ENCODE assay signal across 8 mouse cellular contexts in genomic region chr5:16469644-16470275, GRCm38 (mm10).
DNase-seq lines count a peak whose midpoint lies in the region; ATAC-seq lines count a peak whose summit lies in the region.

No protein-coding gene starts in this region.

- H3K4me1 ChIP-seq in intestine, embryonic 16.5 days (ENCODE audit: control insufficient read depth, insufficient read depth, low read length) = peaks cover 5% of the 10 kb centered on the region
- peaks cover 21% of the 10 kb centered on the region for H3K4me1 ChIP-seq in liver, embryonic 11.5 days (replicated peaks; ENCODE audit: control insufficient read depth, insufficient read depth, low read length)
- H3K4me1 ChIP-seq in neural tube, embryonic 13.5 days (replicated peaks) = peaks cover 12% of the 10 kb centered on the region; the same call in 1 of the 2 replicates

- no peaks in the 10 kb centered on the region for H3K27me3 ChIP-seq in intestine, embryonic 16.5 days (replicated peaks; ENCODE audit: control insufficient read depth, insufficient read depth, low read length)
- H3K27me3 ChIP-seq in liver, embryonic 11.5 days (replicated peaks; ENCODE audit: control insufficient read depth, insufficient read depth, low read length) = no peaks in the 10 kb centered on the region
- no peaks in the 10 kb centered on the region for H3K27me3 ChIP-seq in neural tube, embryonic 13.5 days

- H3K4me2 ChIP-seq in intestine, embryonic 16.5 days (ENCODE audit: low read depth, low read length) = peak overlapping the region; percentile 13
- H3K4me2 ChIP-seq in liver, embryonic 11.5 days = peak overlapping the region; percentile 51
- peak overlapping the region; percentile 3; the same call in 1 of the 2 replicates for H3K4me2 ChIP-seq in neural tube, embryonic 13.5 days

- ATAC-seq in intestine, embryonic 16.5 days = peak; percentile 90
- peak; percentile 44; the same call in 1 of the 2 replicates for ATAC-seq in liver, embryonic 11.5 days (replicated peaks; ENCODE audit: low FRiP score)
- no peak for ATAC-seq in neural tube, embryonic 13.5 days (ENCODE audit: low read depth)

- H3K9me3 ChIP-seq in intestine, embryonic 16.5 days (ENCODE audit: control insufficient read depth, low read length) = no peaks in the 10 kb centered on the region
- no peaks in the 10 kb centered on the region for H3K9me3 ChIP-seq in liver, embryonic 11.5 days (ENCODE audit: control insufficient read depth, low read length)
- H3K9me3 ChIP-seq in neural tube, embryonic 13.5 days = no peaks in the 10 kb centered on the region

- 44% methylated on average over 13 of the region's 13 CpGs for WGBS in intestine, embryonic 16.5 days
- 33% methylated on average over 13 of the region's 13 CpGs for WGBS in liver, embryonic 11.5 days
- WGBS in neural tube, embryonic 13.5 days = 70% methylated on average over 13 of the region's 13 CpGs

- peak; percentile 25 for DNase-seq in MN1 (ENCODE audit: low spot score)
- DNase-seq in brain, adult 2 months (ENCODE audit: low read depth, low spot score) = peak; percentile 60
- DNase-seq in gastrocnemius, postnatal 14 days = peak; percentile 49
- DNase-seq in liver, embryonic 11.5 days (ENCODE audit: low spot score) = peak; percentile 37
- DNase-seq in thymus, postnatal 0 days (ENCODE audit: low spot score) = peak; percentile 57
- no peak for DNase-seq in cerebellum, postnatal 25 days

- H3K27ac ChIP-seq in intestine, embryonic 16.5 days (ENCODE audit: low read length) = peak overlapping the region; percentile 33
- H3K27ac ChIP-seq in liver, embryonic 11.5 days (ENCODE audit: low read depth, low read length) = peak overlapping the region; percentile 70
- H3K27ac ChIP-seq in neural tube, embryonic 13.5 days (replicated peaks) = no peak overlapping the region

- H3K4me3 ChIP-seq in intestine, embryonic 16.5 days (ENCODE audit: low read length) = peak overlapping the region; percentile 21
- H3K4me3 ChIP-seq in liver, embryonic 11.5 days (ENCODE audit: low read depth, low read length) = no peak overlapping the region
- H3K4me3 ChIP-seq in neural tube, embryonic 13.5 days = no peak overlapping the region

- intact Hi-C loops in gastrocnemius, postnatal 14 days (cut with DNase I; ENCODE audit: low total_unique reads) = no loop called here

- 0 out of 2 replicates have a peak overlapping the region, but pooled peaks have one; percentile 24 for H3K9ac ChIP-seq in intestine, embryonic 16.5 days (ENCODE audit: low read depth, low read length)
- H3K9ac ChIP-seq in liver, embryonic 11.5 days (ENCODE audit: low read depth, low read length) = peak overlapping the region; percentile 25; the same call in 1 of the 2 replicates
- no peak overlapping the region for H3K9ac ChIP-seq in neural tube, embryonic 13.5 days

- no peaks in the 10 kb centered on the region for H3K36me3 ChIP-seq in intestine, embryonic 16.5 days (ENCODE audit: control insufficient read depth, insufficient read depth, low read length)
- no peaks in the 10 kb centered on the region for H3K36me3 ChIP-seq in liver, embryonic 11.5 days (ENCODE audit: control insufficient read depth, insufficient read depth, low read length)
- H3K36me3 ChIP-seq in neural tube, embryonic 13.5 days = no peaks in the 10 kb centered on the region

Comparison
In these comparisons a context has a peak if more than half of its experiments do, and no peak if none do; other contexts are left out.
1. DNase-seq: peak in MN1 (single experiment), brain, adult 2 months (single experiment), gastrocnemius, postnatal 14 days (single experiment), liver, embryonic 11.5 days (single experiment) and thymus, postnatal 0 days (single experiment); none in cerebellum, postnatal 25 days (0 of 2).
2. Peak in every context shown above with its lines, with median percentiles within 50 percentile points of each other: H3K4me2 ChIP-seq.